Mouse (Mus musculus): ENCODE measurements around the gene Olfr549.

The Olfr549 gene

DNA sequence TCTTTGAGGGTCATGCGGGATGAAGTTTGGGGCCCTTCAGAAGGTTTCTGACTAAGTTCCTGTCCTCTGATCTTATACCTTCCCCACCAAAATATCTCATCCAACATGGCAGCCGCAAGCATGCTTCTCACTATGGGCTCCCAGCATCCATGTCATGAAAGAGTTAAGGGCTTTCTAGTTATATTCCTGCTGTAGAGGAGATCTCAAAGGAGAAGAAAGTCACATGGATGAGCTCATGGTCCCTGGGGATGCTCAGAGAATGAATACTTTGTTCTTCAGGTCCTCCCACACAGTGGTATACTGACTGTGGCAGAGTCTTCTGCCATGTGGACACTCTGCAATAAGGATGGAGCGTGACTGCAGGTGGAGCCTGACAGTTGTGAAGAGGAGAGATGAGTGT, at the start of gene Olfr549:
Gene Olfr549 (plus strand): TSS at position 301 of the 400 bp plus-strand sequence.
- DNase-seq (ENCODE audit: low spot score in 2 of 2), result no peak

GRCm38 (mm10) chr7:102501986-102502385, 47.7 kb upstream of the Olfr549 start:
- DNase-seq (ENCODE audit: low spot score in 2 of 2), result no peak

- DNase-seq (ENCODE audit: low spot score in 2 of 2), result peak; percentile 38 to 51
These were observed 42.8 kb upstream of the Olfr549 start for GRCm38 (mm10) chr7:102506848-102507247.

GRCm38 (mm10) chr7:102508066-102508465, 41.6 kb upstream of the Olfr549 start:
- DNase-seq (ENCODE audit: low spot score in 2 of 2), result no peak

GRCm38 (mm10) chr7:102508666-102509065, 41.0 kb upstream of the Olfr549 start:
- no peak for DNase-seq (ENCODE audit: low spot score in 2 of 2)

- no peak for DNase-seq (ENCODE audit: low spot score in 2 of 2)
These were observed 39.9 kb upstream of the Olfr549 start for GRCm38 (mm10) chr7:102509726-102510125.

DNA sequence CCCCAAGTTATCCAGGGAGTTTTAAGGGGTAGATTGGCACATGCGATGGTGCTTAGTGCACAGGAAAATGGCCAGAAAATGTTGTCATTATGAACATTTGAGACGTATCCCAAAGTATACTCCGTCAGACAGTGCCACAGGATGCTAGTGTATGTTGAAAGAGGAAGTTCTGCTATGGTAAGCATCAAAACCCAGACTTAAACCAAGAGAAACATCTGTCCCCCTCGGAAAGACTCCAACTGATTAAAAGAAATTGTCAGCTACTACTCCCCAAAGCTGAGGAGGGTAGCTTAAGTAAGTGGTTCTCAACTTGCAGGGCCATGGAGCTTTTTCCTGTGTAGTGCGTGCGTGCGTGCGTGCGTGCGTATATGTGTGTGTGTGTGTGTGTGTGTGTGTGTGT, 37.7 kb upstream of the Olfr549 start:
- no peak for DNase-seq (ENCODE audit: low spot score in 2 of 2)

DNA sequence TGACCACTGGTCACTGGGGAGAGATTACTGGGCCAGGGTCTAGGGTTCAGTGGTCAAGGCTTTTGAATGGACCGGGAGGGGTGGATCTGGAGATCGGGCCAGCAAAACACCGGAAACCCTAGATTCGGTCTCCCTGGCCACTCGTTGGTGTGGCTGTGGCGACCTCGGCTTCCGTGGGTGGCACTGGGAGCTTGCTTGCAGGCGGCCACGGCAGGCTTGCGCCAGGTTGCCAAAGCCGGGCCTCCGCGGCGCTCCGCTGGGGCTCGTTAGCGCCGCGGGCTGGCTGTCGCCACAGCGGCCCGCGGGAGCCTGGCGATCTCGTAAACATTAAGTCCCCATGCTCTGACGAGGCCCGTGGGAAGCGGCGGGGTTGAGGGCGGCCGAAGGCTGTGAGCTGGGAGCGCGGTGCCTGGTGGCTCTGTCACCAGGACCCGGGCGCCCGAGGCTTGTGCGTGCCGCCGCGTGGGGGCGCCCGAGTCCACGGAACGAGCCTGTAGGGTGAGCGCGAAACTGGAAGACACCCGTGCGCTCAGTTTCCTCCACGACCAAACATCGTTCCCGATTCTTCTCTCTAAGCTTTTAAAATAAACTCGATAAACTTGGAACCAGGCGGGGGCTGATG, 36.7 kb upstream of the Olfr549 start:
- peak; percentile 71 to 74 for DNase-seq (ENCODE audit: low spot score in 2 of 2)

DNA sequence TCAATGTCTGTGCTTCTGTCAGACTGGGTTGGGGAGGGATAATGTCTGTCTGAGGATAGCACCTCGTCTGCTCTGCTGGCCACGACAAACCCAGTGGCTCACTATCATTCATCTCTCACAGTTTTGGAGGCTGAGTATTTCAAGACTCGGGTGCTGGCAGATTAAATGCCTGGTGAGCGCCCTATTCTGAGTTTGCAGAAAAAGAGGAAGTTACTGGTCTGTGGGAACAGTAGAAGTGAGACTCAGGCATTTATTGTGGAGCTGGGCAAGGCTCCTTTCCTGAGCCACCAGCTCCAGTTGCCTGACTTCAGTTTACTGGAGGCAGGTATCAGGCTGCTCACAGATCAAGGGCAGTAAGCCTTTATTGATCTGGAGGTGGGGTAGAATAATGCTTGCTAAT, 35.5 kb upstream of the Olfr549 start:
- peak in 1 of 2 experiments; percentile 3 for DNase-seq (ENCODE audit: low spot score in 2 of 2)

DNA sequence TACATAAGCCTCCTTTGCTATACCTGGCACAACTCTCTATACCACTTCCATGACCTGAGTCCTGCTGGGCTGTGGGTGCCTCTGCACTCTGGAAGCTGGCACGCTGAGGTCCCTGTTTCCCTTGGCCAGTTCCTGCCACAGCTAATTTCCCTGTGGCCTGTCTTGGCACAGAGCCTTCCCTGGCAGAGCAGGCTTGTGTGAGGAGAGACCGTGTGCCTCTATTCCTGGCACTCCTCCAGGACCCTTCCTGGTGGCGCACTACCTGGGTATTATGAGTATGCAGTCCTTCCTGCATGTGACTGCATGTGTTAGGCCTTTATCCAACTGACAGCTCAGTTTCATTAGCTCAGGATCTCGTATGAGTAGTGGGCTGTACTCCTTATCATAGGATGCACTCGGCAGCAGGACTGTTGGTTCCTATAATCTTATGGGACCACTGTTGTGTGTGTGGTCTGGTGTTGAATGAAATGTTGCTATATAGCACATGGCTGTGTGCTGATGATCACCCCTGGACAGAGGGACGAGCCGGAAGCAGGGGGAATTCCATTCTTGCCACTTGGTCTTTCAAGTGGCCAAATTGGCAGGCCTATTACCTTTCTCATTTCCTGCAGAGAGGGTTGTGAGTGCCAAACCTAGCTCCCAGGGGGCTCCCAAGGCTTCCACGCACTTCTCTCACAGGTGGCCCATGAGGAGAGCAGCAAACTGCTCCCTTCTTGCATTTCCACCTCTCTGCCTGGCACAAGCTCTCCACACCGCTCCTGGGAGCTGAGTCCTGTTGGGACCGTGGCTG, 33.2 kb upstream of the Olfr549 start:
- no peak for DNase-seq (ENCODE audit: low spot score in 2 of 2)

- DNase-seq (ENCODE audit: low spot score in 2 of 2), result no peak
These were observed 32.7 kb upstream of the Olfr549 start for GRCm38 (mm10) chr7:102517051-102517335.

- no peak for DNase-seq (ENCODE audit: low spot score in 2 of 2)
These were observed 20.6 kb upstream of the Olfr549 start for GRCm38 (mm10) chr7:102529052-102529451.

GRCm38 (mm10) chr7:102534449-102534848, 15.2 kb upstream of the Olfr549 start, which contains the start of gene Olfr547:
Gene Olfr547, plus strand, starts transcription at chr7:102534749.
- no peak for DNase-seq (ENCODE audit: low spot score in 2 of 2)

- no peak for DNase-seq (ENCODE audit: low spot score in 2 of 2)
These were observed 9.1 kb upstream of the Olfr549 start, which contains the start of gene Olfr548-ps1 for GRCm38 (mm10) chr7:102540596-102540995. Gene Olfr548-ps1, plus strand, starts transcription at chr7:102540896.

DNA sequence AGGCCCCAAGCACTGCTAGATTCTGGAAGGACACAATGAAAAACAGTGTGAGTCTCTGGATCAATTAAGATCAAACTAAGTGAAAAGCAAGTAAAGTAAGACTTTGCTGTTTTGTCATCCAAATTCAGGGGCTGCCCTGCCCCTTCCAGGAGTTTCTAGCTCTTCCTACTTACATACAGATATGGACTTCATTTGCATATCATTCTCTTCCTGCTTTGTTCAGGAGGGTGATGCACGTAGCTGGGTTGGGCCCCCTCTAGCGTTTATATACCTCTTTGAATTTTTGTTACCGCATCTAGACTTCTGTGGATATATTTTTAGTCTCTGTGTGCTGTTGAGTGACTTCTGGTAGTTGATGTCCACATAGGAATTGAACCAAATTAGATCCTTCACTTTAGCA, 8.4 kb upstream of the Olfr549 start:
- DNase-seq (ENCODE audit: low spot score in 2 of 2), result no peak

- DNase-seq (ENCODE audit: low spot score in 2 of 2), result no peak
These were observed 3.6 kb downstream of the Olfr549 start for GRCm38 (mm10) chr7:102553279-102553678.

DNA sequence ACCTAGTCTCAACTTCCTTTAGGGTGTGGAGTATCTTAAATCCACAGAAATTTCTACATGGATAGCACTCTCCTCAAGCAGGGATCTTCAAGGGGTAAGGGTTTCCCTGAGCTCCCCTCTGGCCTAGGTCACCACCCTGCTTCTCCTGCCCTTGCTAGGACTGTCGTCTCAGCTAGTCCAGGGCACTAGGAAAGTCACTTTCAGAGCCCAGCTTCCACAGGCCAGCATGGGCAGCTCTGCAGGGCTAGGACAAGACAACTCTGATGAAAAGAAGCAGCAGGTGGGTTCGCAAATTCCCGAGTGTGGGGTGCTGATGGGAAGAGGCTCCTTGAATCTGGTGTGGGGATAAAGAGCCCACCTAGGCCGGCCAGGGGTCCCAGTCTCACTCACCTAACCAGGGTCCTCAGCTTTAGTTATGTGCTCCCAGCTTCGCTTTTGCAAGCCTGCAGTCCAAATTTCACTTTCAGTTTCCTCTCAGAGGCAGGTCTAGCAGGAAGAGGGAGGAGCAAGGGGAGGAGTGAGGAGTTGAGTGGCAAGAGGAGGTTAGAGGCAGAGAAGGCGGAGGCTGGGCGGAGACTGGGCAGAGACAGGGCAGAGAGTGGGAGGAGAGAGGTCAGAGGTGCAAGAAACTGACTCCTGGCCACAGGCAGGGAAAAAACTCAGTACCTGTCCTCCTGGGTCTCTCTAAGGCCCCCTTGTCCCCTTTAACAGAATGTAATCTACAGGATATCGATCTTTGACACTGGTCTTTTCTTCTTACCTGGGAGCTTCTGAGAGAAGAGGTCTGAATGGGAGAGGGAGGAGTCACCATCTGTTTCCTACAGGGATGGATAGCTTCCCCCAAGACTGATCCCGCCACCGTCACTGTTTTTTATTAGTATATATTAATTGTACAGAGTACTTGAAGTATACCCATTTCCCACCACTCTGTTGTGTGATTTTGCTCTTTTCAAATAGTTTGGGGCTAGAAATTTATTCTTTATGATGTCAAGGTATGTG, 15.6 kb downstream of the Olfr549 start, which contains the start of gene Trim21:
Gene Trim21 (minus strand): TSS at position 488 of the 999 bp plus-strand sequence.
- DNase-seq (ENCODE audit: low spot score in 2 of 2), result peak; percentile 95

DNA sequence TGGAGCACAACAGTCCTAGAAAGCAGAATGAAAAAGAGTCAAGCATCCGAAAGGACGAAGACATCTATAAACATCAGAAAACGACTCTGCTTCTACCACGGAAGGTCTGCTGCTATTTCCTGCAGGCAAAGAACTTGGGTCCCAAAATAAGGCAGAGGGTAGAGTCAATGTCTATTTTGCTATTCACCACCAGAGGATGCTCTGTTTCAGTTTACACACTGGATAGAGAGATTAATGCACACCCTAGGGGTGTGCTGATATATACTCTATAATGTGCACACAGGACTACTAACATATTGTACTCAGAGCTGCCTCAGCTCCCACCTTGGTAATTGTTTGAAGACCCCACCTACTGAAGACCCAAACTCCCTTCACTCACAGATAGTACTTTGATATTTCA, 16.5 kb downstream of the Olfr549 start:
- no peak for DNase-seq (ENCODE audit: low spot score in 2 of 2)

- DNase-seq (ENCODE audit: low spot score in 2 of 2), result no peak
These were observed 21.5 kb downstream of the Olfr549 start, which contains the start of gene Olfr550 for GRCm38 (mm10) chr7:102571142-102571541. Gene Olfr550, plus strand, starts transcription at chr7:102571442.

DNA sequence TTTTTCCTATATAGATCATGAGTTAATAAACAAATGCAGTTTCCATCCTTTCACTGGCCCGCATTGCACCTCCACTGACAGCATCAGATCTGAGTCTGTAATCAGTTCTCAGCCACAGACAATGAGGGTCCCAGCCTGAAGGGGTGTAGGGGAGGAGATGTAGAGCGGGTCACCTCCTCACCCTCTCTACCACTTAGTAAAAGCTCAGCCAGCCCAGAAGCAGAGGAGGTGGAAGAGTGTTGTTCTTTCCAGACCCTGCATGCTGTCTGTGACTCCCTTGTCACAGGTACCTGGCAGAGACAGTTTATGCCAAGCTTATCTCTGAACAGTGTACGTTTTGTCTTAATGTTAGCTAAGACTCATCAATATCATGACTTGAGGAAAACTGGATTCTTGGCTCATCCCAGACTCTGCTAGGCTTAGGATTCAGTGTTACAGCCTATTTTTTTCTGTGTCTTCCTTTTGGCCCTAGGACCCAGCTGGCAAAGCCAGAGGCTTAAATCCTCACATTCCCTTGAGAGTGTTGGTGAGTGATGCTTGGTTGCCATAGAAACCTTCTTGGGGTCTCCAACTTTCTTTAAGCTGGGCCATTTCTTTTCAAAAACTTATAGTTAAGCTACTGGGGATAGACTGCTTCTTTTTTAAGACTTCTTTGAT, 23.6 kb downstream of the Olfr549 start:
- no peak for DNase-seq (ENCODE audit: low spot score in 2 of 2)

DNA sequence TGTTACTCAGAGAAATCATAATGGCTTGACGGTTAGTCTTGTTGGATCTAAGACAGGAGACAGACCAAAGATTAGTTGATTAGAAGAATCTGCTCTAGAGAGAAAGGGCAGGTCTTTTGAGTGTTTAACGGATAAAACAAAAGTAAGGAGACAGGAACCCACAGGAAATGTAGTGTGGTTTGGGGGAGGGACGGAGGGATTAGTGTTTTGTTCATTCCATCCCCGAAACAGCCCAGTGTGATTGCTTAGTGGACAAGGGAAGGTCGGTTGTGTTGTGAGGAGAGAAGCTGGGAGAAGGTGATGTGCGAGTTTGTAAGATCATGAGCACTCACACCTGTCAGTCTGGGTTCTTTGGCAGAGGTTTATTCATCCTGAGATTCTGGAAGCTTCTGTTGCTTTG, 26.3 kb downstream of the Olfr549 start:
- DNase-seq (ENCODE audit: low spot score in 2 of 2), result no peak
